In the genomic region with DNA sequence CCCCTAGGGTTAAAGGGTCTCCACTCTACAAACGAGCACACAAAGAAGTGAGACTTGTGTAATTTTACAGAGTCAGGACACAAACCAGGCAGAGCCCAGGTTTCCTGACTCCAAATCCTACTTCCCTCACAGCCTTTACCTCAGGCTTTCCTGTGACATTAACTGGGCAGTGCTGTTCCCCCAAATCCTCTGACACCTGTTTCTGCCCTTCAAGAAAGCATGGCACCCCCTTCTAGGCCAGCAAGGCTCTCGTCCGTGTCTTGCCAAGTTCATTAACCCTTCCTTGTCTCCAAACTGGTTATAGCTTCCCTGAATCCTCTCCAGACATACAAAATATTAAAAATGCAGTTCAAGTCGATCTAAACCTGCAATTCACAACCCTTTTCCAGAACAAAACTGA, we compare ENCODE assay signal across 25 mouse cellular contexts. TPM values are rescaled to one million over a fixed set of nuclear protein-coding genes. Genes with fewer than 3 reads are reported as not detected.
"Had no signal": no experiment of that assay in that cellular context is flagged by ENCODE, and none has a peak within 500 bp of the region (broad histone marks: within the 10 kb centered on the region; RNA-seq: fewer than 3 reads in every experiment).

No protein-coding gene starts in this region.

- H3K36me3 ChIP-seq: heart, embryonic 10.5 days; heart, embryonic 12.5 days; hindbrain, embryonic 13.5 days; hindbrain, embryonic 15.5 days; kidney, embryonic 15.5 days; limb, embryonic 13.5 days; limb, embryonic 15.5 days; liver, embryonic 12.5 days had no signal

- DNase-seq: gastrocnemius, postnatal 14 days; heart, adult 18-20 months; heart, postnatal 14 days; heart, postnatal 36 days; kidney, adult 11 months; kidney, adult 2 months; kidney, adult 9 months; kidney, postnatal 14 days; kidney, postnatal 36 days; layer of hippocampus, postnatal 36 days; left cerebral cortex, postnatal 4 days had no signal

- H3K27ac ChIP-seq: hindbrain, embryonic 13.5 days; hindbrain, embryonic 15.5 days; hindbrain, postnatal 0 days; kidney, embryonic 15.5 days; kidney, postnatal 0 days; limb, embryonic 13.5 days; limb, embryonic 15.5 days; liver, embryonic 12.5 days; liver, embryonic 14.5 days had no signal

- ATAC-seq: hindbrain, postnatal 0 days; intestine, embryonic 16.5 days; liver, embryonic 12.5 days had no signal

- H3K4me3 ChIP-seq: heart, embryonic 10.5 days; heart, embryonic 12.5 days; hindbrain, embryonic 13.5 days; hindbrain, embryonic 15.5 days; kidney, embryonic 15.5 days; limb, embryonic 13.5 days; limb, embryonic 15.5 days; liver, embryonic 12.5 days had no signal

- H3K9ac ChIP-seq: heart, embryonic 12.5 days; hindbrain, embryonic 13.5 days; hindbrain, embryonic 15.5 days; kidney, embryonic 15.5 days; limb, embryonic 13.5 days; limb, embryonic 15.5 days; liver, embryonic 12.5 days; liver, embryonic 14.5 days had no signal

- H3K9me3 ChIP-seq: heart, embryonic 10.5 days; heart, embryonic 12.5 days; hindbrain, embryonic 13.5 days; hindbrain, embryonic 15.5 days; kidney, embryonic 15.5 days; limb, embryonic 13.5 days; limb, embryonic 15.5 days; liver, embryonic 12.5 days had no signal

- H3K4me2 ChIP-seq: heart, embryonic 12.5 days; hindbrain, embryonic 13.5 days; hindbrain, embryonic 15.5 days; kidney, embryonic 15.5 days; limb, embryonic 13.5 days; limb, embryonic 15.5 days; liver, embryonic 12.5 days had no signal

RNA-seq across cellular contexts. Expression of a gene that starts 2.0 kb away (rescaled TPM):
- total RNA-seq: granulocyte monocyte progenitor cell, adult 5-6 weeks; hematopoietic stem cell, adult 5-6 weeks had no signal
